Mouse (Mus musculus) myocyte (in vitro differentiated cells): ENCODE measurements around the gene Zfp853.

Source experiments
- E2F4 ChIP-seq: IDR thresholded peaks from one replicate; pipeline ENCODE4 v1.6.1; 2011; ENCODE audit warnings: mild to moderate bottlenecking, control low read depth, moderate library complexity; ENCODE audit not compliant: insufficient read depth
- POLR2A ChIP-seq: IDR thresholded peaks from one replicate; pipeline ENCODE4 v1.6.1; 2011; ENCODE audit warnings: low read depth, mild to moderate bottlenecking, control low read depth, moderate library complexity; ENCODE audit not compliant: insufficient read length
- POLR2AphosphoS2 ChIP-seq: IDR thresholded peaks from one replicate; pipeline ENCODE4 v1.6.1; 2011; ENCODE audit warnings: low read depth, control low read depth; ENCODE audit not compliant: insufficient read length

DNA sequence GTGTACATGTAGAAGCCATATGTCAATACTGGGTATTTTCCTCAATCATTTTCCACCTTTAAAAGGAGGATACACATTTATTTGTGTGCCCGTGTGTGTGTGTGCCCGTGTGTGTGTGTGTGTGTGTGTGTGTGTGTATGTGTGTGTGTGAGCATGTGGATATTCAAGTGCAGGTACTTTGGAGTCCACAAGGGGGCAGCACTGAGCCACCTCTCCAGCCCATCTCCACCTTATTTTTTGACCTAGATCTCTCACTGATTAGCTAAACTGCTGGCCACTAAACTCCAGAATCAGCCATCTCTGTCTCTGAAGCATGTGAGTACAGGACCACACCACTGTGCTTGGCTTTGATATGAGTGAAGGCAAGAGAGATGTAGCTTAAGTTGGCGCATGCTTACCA is 1.4 kb upstream of the Zfp853 start:
- TF ChIP-seq POLR2AphosphoS2, result no peak
- no peak for TF ChIP-seq E2F4
- TF ChIP-seq POLR2A, result no peak
